Mouse (Mus musculus) lung, embryonic 14.5 days (tissue): Measurements from ENCODE around the gene Tmprss6. TPM values are rescaled to one million over a fixed set of nuclear protein-coding genes. Genes with fewer than 3 reads are reported as not detected.

Experiments
- ATAC-seq: fragments of 200-750 bp; cut with Nextera tagmentation; 2 replicates; pipeline ENCODE4 v1.8.0; 2017; ENCODE audit warnings: mild to moderate bottlenecking, moderate TSS enrichment, moderate library complexity; ENCODE audit not compliant: insufficient read depth
- DNase-seq: peaks from one replicate; pipeline ENCODE4 v3.0.0-alpha.2; 2015
- H3K27ac ChIP-seq: fragments of 300-500 bp; sonication (generic); 2 replicates; pipeline ENCODE4 v1.5.1; 2014; ENCODE audit warnings: low read depth, mild to moderate bottlenecking, moderate library complexity
- H3K27me3 ChIP-seq: fragments of 300-500 bp; sonication (generic); 2 replicates; pipeline ENCODE4 v1.6.1; 2014; ENCODE audit warnings: low read length, control low read depth; ENCODE audit not compliant: insufficient read depth
- H3K36me3 ChIP-seq: fragments of 300-500 bp; sonication (generic); 2 replicates; pipeline ENCODE4 v1.6.1; 2014; ENCODE audit warnings: control low read depth; ENCODE audit not compliant: insufficient read depth
- H3K4me1 ChIP-seq: fragments of 300-500 bp; sonication (generic); 2 replicates; pipeline ENCODE4 v1.6.1; 2014; ENCODE audit warnings: antibody characterized with exemption, control low read depth; ENCODE audit not compliant: insufficient read depth
- H3K4me2 ChIP-seq: fragments of 300-500 bp; sonication (generic); 2 replicates; pipeline ENCODE4 v1.6.1; 2014; ENCODE audit warnings: mild to moderate bottlenecking
- H3K4me3 ChIP-seq: fragments of 300-500 bp; sonication (generic); 2 replicates; pipeline ENCODE4 v1.5.1; 2014; ENCODE audit warnings: low read depth, low read length
- H3K9ac ChIP-seq: fragments of 300-500 bp; sonication (generic); 2 replicates; pipeline ENCODE4 v1.6.1; 2014
- H3K9me3 ChIP-seq: fragments of 300-500 bp; sonication (generic); 2 replicates; pipeline ENCODE4 v1.6.1; 2016; ENCODE audit warnings: low read depth, low read length, control low read depth
- CTCF ChIP-seq: IDR thresholded peaks from 2 replicates; pipeline ENCODE4 v1.5.1; 2016; ENCODE audit warnings: antibody characterized with exemption, low read depth
- WGBS: fragments of 180-500 bp; shearing (Covaris S2); extraction: QIAGEN DNeasy Blood & Tissue Kit; methylation state at CpG from one replicate; pipeline ENCODE4 v1.1.7; 2014; 5-methylcytosine and 5-hydroxymethylcytosine counted together
- polyA plus RNA-seq: library from polyadenylated mRNA; unstranded; fragments of >200 nt; fragmentation: Nextera tagmentation; extraction: Ambion mirVana; gene quantifications from 2 replicates; pipeline ENCODE4 v1.2.1, GENCODE M21; 2014

Tmprss6 gene
- polyA plus RNA-seq, 1 experiment from 2014 or later = 0.37 TPM

DNA sequence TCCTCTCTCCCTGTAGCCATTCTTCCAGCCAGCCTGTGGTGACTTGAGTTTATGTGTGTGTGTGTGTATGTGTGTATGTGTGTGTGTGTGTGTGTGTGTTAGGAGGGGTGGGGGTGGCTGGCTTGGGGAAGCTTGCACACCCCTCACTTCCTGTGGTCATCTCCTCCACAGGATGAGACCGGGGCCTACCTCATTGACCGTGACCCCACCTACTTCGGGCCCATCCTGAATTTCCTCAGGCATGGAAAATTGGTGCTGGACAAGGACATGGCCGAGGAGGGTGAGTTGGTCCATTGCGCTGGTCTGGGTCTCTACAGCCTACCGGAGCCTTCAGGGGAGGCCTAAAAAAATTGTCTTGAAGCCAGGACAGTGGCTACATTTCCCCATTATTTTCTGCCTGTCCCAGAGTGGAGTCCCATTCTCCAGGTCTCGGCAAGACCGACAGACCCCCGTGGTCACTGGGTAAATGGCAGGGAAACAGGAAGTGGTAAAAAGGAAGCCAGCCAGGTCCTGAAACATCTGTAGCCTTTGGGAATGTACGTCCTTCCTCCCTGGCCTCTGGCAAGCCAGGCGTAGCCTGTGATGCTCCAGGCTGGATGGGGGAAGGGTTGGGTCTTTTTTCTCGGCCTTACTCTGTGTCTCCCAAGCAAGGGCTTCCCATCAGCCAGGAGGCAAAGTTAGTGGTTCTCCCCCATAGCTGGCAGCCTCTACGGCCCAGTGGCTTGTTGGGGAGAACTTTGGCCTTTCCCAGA, 38.4 kb downstream of the Tmprss6 start:
- Histone ChIP-seq H3K9me3 (no peaks in the 10 kb centered on the region), H3K4me1 (peaks cover 6% of the 10 kb centered on the region; the same call in 1 of the 2 replicates), H3K36me3 (peaks cover 31% of the 10 kb centered on the region; the same call in 1 of the 2 replicates), H3K27ac (peak overlapping the region; percentile 56; the same call in 1 of the 2 replicates), H3K4me3 (peak overlapping the region; percentile 74), H3K9ac (no peak overlapping the region), H3K27me3 (no peaks in the 10 kb centered on the region), H3K4me2 (peak overlapping the region; percentile 81)
- TF ChIP-seq CTCF = no peak
- ATAC-seq (no peak), DNase-seq (no peak)
- WGBS = 66% methylated on average over 13 of the region's 13 CpGs

- H3K9me3 ChIP-seq = no peaks in the 10 kb centered on the region
- ATAC-seq (no peak; the same call in 1 of the 2 replicates), DNase-seq (no peak)
- H3K9ac ChIP-seq = peak overlapping the region; percentile 51
- peaks cover 27% of the 10 kb centered on the region; the same call in 1 of the 2 replicates for H3K36me3 ChIP-seq
- H3K27me3 ChIP-seq = no peaks in the 10 kb centered on the region
- H3K4me3 ChIP-seq = peak overlapping the region; percentile 74
- peak overlapping the region; percentile 81 for H3K4me2 ChIP-seq
- WGBS = 2% methylated on average over 3 of the region's 3 CpGs
- no peak for TF ChIP-seq CTCF
- peaks cover 6% of the 10 kb centered on the region; the same call in 1 of the 2 replicates for H3K4me1 ChIP-seq
- peak overlapping the region; percentile 56 for H3K27ac ChIP-seq
Observed at GRCm38 (mm10) chr15:78429139-78429459, 39.3 kb downstream of the Tmprss6 start.

DNA sequence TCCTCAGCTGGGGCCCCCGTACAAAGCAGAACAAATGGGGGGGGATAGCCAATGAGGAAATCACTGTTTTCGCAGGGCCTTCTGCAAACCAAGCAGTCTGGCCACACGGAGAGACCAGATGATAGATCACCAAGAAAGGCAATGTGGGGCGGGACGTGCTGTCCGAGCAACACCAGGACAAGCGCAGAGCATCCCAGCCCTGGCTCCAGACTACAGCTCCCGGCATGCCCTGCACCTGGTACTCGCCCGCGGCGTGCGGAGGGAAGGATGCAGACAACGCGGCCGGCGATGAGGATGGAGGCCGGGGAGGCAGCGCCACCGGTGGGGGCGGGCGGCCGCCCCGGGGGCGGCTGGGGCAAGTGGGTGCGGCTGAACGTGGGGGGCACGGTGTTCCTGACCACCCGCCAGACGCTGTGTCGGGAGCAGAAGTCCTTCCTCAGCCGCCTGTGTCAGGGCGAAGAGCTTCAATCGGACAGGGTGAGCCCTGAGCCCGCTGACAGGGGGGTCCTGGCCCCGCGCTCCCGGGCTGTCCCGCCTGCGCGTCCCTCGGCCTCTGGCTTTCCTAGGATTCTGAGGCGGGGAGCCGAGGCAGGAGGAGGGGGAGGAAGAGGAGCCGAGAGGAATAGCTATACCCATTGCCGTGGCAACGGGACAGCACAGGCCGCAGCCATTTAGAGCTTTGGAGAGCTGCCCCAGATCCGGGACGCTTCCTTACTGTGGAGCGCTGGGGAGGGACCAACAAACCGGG, 39.9 kb downstream of the Tmprss6 start, which contains the start of gene Kctd17:
Gene Kctd17, plus strand, starts transcription at position 174 of the 748 bp plus-strand sequence.
- ATAC-seq = peak; percentile 91
- Histone ChIP-seq H3K9ac (peak within 1 kb of the TSS; percentile 51), H3K36me3 (peaks cover 22% of the 10 kb centered on the region; the same call in 1 of the 2 replicates), H3K4me1 (peaks cover 6% of the 10 kb centered on the region; the same call in 1 of the 2 replicates), H3K9me3 (no peaks in the 10 kb centered on the region), H3K4me2 (peak within 1 kb of the TSS; percentile 81), H3K27me3 (no peaks in the 10 kb centered on the region), H3K27ac (peak within 1 kb of the TSS; percentile 56), H3K4me3 (peak within 1 kb of the TSS; percentile 74)
- peak; percentile 89 for DNase-seq
- no peak for TF ChIP-seq CTCF
- 1% methylated on average over 50 of the region's 52 CpGs for WGBS

- Histone ChIP-seq H3K4me1 (peaks cover 6% of the 10 kb centered on the region; the same call in 1 of the 2 replicates), H3K9ac (no peak overlapping the region), H3K9me3 (no peaks in the 10 kb centered on the region), H3K36me3 (no peaks in the 10 kb centered on the region), H3K4me3 (no peak overlapping the region), H3K27me3 (no peaks in the 10 kb centered on the region), H3K4me2 (no peak overlapping the region), H3K27ac (no peak overlapping the region)
- DNase-seq (no peak), ATAC-seq (no peak)
- 54% methylated on average over 4 of the region's 4 CpGs for WGBS
- no peak for TF ChIP-seq CTCF
Observed at GRCm38 (mm10) chr15:78425230-78425629, 43.2 kb downstream of the Tmprss6 start.

- H3K27ac ChIP-seq = no peak overlapping the region
- 16% methylated on average over 11 of the region's 11 CpGs for WGBS
- H3K9ac ChIP-seq = no peak overlapping the region
- TF ChIP-seq CTCF = no peak
- DNase-seq = no peak
- no peaks in the 10 kb centered on the region for H3K27me3 ChIP-seq
- no peaks in the 10 kb centered on the region for H3K9me3 ChIP-seq
- ATAC-seq = no peak
- H3K4me1 ChIP-seq = peaks cover 4% of the 10 kb centered on the region; the same call in 1 of the 2 replicates
- H3K4me2 ChIP-seq = no peak overlapping the region
- H3K4me3 ChIP-seq = no peak overlapping the region
- no peaks in the 10 kb centered on the region for H3K36me3 ChIP-seq
Observed at GRCm38 (mm10) chr15:78424507-78424906, 43.9 kb downstream of the Tmprss6 start.

GRCm38 (mm10) chr15:78422046-78422956, 46.1 kb downstream of the Tmprss6 start:
- DNase-seq (peak; percentile 92), ATAC-seq (no peak; the same call in 1 of the 2 replicates)
- Histone ChIP-seq H3K4me3 (no peak overlapping the region), H3K36me3 (no peaks in the 10 kb centered on the region), H3K4me2 (peak overlapping the region; percentile 26; the same call in 1 of the 2 replicates), H3K9me3 (no peaks in the 10 kb centered on the region), H3K9ac (no peak overlapping the region), H3K4me1 (no peaks in the 10 kb centered on the region; the same call in 1 of the 2 replicates), H3K27me3 (no peaks in the 10 kb centered on the region), H3K27ac (no peak overlapping the region)
- 12% methylated on average over 16 of the region's 16 CpGs for WGBS
- TF ChIP-seq CTCF = peak; percentile 93
